Mouse (Mus musculus) fat pad, adult 2 months (tissue): ENCODE results near the gene Hoxb8.

Experiments used
- DNase-seq: peaks from one replicate; pipeline ENCODE4 v3.0.0-alpha.2; 2011; ENCODE audit warnings: low read depth, low spot score; ENCODE audit errors: extremely low read depth

Hoxb8 gene

DNA sequence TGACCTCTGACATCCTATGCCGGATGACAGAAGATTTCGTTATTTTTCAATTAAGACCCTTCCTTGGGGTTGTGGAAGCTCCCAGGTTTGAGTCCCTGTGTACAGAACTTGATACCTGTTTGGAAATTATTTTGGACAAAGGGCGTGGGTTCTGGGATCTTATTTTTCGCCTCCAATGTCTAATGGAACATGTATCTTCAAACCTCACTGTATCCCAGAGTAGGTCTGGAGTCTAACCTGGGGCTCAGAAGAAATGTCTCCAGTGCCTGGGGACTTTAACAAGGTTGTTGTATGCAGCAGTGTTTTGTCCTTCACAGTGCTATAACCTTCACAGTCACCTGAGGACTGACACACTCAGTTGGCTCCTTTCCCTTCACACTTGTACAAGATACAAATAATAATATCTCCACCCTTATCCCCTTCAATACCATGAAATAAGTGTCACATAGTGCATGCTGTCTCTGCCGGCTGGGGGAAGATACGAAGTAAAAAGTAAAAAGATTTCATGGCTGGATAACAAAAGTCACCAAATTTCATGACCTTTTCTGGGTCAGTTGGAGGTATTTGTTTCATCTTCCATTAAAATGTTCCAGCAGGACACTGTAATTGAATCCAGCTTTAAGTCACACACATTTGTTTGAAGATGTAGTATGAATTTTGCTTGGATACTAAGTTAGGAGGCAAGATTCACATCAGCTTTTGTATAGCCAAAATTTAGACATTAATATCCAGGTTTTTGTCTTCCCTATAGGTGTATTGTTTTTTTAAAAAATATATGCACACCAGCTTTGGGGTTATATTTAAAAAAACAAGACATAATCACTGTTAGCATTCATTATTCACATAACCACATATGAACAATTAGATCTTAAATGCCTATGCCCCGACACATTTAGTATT, 14.4 kb upstream of the Hoxb8 start:
- DNase-seq: no peak

DNA sequence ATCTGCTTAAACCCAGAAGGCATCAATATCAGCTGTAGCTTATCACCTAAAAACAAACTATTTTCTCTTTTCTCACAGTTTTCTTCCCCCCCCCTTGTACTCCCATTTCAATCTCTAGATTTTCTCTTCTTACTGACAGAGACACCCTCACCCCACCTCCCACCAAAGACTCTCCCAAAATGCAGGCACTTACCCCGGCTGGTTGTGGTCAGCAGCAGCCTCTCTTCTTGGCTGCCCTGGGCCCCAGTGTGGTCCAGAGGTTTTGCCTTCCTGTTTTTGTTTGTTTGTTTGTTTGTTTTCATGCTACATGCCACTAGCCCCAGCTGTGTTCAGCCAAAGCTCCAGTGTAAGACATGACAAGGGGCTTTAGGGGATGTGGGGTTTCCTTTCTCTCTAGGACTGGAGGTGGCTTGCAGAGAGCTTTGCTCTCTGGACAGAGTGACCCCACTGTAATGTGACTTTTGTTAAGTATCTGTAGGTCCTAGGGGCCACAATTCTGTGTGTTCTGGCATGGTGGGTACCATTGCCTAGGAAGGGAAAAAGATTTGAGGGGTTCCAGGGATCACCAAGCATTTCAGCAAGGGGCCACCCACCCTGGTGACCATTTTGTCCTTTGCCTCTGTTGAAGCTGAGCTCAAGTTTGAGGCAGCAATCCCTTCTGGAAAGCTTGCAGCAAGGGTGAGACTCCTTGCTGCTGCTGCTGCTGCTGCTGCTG, 13.5 kb upstream of the Hoxb8 start:
- DNase-seq: no peak

DNA sequence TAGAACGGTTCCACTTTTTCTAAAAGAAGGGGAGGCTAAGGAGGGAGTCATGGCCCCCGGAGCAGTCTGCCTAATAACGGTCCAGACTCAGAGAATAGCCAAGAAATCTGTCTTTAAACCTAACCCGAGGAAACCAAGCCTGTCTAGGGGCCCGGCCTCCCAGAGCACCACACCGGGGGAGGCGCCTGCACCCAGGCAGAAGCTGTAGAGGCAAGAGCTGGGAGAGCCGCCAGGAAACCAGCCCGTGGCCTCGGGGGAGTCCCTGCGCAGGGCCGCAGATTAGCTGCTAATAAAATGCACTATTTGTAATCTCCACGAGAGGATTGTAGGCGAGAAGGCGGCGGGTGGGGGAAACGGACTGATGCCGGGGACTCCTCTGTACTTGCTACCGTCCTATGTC, 11.8 kb upstream of the Hoxb8 start:
- no peak for DNase-seq

DNA sequence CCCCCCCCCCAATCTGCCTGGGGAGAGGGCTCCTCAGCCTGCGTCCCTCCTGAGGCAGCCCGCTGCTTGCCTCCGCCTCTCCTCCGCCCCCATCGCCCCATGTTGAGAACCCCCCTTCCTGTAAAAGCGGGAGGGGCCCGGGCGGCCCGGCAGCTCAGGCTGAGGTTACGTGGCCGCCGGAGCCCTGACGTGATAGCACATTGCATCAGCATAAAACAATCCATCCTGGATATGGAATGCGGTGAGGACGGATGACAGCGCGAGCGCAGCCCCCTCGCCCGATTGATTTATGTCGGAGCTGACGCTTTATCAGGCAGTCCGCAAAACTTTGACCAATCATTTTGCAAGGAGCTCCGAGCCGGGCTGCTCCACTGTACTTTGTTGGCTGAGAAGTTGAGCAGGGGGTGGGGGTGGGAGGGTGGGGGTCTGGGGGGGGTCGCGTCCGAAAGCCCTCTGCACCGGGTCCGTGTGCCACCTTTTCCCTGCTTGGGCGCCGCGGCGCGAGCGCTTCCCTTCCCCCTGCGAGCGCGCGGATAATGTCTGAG, 10.6 kb upstream of the Hoxb8 start, which contains the start of gene Hoxb9:
Gene Hoxb9, plus strand, starts transcription at position 462 of the 545 bp plus-strand sequence.
- no peak for DNase-seq

DNA sequence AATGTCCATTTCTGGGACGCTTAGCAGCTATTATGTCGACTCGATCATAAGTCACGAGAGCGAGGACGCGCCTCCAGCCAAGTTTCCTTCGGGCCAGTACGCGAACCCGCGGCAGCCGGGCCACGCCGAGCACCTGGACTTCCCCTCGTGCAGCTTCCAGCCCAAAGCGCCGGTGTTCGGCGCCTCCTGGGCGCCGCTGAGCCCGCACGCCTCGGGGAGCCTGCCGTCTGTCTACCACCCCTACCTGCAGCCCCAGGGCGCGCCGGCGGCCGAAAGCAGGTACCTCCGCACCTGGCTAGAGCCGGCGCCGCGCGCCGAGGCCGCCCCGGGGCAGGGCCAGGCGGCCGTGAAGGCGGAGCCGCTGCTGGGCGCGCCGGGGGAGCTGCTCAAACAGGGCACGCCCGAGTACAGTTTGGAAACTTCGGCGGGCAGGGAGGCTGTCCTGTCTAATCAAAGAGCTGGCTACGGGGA, 10.1 kb upstream of the Hoxb8 start:
- no peak for DNase-seq

DNA sequence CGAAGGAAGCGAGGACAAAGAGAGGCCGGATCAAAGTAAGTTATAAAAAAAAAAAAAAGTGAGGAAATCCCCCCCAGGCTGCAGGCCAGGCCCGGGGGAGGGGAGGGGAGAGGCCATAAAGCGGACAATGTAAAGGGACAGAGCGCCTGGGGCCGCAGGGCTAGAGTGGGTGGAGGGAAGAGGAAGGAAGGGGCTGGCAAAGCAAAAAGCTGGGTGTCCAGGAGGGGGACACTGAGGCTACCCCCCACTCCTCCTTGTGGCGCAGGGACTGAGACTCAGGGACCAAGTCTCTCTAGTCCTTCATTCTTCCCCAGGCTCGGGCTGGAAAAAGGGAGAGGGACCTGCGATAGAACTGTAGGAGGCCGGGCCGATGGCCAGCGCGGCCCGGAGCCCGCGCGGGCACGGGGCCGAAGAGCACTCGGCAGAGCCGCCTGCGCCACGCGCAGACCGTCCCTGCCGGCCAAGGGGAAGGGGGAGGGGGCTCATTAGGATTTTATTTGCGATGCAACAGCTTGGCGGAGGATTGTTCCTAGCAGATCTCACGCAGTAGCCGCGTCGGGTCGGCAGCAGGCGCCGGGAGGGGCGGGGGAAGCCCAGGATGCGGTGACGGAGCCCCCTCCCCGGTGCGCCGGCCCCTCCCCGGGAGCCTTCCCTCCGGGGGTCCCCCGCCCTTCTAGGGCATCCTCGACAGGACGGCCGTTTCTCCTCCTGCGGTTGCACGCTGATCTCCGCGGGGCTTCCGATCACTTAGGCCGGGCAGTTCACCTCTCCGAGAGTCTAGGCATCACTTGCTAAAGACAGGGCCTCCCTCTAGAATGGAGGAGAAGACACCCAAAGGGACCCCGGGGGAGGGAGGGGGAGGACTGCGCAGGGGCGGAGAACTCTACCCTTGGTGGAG, 9.4 kb upstream of the Hoxb8 start:
- no peak for DNase-seq

DNA sequence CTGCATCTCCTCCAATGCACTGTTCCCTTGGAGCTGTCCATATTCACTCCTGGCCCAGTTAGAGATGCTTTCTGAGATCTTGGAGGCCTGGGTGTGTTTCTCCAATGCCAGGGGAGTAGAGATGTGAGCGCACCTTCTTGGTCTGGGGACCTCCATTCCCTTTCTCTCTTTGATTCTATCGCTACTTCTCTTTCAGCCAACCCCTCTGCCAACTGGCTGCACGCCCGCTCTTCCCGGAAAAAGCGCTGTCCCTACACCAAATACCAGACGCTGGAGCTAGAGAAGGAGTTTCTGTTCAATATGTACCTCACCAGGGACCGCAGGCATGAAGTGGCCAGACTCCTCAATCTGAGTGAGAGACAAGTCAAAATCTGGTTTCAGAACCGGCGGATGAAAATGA, 7.3 kb upstream of the Hoxb8 start:
- DNase-seq: no peak

DNA sequence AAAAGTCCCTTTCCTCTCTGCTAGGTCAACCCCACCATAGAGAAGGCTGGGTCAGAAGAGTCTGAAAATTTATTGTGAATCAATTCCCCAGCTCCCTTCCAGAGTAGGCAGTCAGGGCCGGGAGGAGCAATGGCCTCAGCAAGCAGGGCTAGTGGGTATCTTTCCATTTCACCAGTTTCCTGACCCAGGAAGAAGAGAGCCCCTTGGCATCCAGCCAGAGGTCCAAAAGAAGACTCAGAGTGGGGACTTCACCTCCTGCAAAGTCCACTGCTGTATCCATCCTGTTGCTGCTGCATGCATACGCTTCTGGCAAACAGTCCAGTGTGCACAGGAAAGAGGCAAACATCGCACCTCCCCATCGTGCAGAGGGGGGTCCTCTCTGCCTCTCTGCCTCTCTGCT, 5.8 kb upstream of the Hoxb8 start:
- no peak for DNase-seq

DNA sequence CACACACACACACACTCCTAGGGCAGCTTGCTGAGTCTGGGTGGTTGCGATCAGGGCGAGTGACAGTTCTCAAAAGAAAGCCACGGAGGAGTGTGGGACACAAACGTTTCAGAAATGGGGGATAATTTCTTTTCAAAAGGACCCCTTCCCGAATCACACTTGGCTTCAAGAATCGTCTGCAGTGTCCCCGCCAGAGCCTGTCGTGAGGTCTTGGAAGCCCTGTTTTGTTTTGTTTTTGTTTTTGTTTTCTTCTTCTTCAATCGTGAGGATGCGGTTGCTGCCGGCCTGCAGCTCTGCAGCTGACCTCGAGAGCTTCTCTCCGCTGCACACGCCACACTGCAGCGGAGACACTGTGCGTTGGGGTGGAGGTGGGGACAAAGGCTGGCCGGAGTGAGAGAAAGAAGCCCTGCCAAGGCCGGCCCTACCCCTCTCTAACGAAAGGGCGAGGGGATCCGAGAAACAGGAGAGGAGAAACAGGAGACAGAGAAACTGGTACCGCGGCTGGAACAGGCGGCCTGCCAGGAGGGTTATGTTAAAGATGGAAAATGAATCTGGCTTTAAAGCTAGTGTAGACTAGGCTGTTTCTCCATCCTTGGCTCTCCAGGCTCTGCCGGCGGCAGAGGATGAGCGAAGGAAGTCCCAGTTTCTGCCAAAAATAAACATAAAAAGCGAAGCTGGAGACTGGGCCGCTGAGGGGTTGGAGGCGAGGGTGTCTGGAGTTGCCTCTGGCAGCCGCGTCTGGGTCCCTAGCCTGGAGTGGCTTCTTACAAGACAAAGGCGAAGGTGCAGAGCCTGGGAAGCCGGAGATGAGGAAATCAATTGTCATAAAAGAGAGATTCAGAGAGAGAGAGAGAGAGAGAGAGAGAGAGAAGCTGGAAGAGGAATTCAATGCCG, 4.3 kb upstream of the Hoxb8 start:
- DNase-seq: no peak

DNA sequence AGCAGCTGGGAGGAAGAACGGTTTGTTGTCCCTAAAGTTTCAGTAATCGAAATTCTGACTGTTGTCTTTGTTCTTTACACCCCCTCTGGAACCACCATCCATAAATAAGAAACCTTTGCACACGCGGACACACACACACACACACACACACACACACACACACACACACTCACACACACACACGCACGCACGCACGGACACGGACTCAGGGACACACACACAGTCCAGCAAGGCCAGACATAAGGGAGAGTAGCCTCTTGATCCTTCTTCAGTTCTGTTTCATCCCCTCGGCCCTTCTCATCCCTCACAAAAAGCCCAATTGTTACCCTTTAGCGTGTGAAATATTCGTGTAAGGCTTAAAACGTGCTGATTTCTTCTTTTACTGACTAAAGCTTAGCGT, 3.4 kb upstream of the Hoxb8 start:
- no peak for DNase-seq

DNA sequence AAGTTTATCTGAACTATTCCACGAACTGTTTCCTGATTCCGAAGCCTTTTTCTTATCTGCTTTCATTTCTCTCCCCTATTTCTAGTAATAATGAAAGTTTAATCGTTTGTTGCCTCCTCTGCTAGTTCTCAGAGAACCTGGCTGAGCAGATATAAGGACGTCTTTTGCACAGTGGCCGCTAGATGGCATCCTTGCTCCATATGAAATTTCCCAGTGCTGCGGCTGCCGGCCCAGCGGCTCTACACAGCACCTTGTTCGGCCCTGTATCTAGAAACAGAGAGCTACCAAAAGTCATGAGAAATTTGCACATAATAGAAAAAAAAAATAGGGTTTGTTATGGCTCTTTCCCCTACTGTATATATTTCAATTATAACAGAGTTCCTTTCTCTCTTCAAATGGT, 2.9 kb upstream of the Hoxb8 start:
- peak; percentile 1 for DNase-seq

DNA sequence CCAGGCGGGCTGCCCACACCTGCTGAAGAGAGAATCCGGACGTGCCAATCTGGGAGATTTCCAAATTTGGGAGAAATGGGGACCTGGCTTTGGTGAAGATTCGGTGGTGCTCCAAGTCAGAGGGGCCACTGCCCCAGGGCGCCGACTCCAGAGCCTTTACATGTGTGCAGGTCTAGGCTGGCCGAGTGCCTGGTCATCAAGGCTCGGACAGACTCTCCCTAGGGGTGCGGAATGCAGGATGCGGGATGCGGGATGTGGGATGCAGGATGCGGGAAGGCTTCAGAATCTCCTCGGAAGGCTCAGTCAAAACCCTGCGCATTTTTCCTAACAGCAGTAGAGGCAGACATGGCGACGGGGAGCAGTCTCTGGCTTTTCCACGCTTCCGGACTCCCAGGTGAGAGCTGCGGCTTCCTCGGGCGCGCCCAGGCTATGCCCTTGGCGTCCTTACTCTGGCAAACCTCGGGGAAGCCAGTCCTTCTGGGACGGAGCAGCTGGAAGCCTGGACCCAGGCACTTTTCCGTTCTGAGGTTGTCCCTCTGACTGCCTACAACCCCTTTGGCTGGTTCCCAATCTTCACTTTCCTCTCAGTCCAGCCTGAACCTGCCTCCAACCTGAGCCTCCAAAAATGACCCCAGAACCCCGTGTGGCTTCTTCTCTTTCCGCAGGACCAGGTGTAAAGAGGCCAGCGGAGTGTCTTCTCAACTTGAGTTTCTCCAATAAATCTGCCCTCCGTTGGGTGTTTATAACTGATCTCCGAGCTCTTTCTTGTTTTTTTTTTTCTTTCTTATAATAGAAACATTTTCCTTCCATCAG, 2.1 kb upstream of the Hoxb8 start:
- no peak for DNase-seq

DNA sequence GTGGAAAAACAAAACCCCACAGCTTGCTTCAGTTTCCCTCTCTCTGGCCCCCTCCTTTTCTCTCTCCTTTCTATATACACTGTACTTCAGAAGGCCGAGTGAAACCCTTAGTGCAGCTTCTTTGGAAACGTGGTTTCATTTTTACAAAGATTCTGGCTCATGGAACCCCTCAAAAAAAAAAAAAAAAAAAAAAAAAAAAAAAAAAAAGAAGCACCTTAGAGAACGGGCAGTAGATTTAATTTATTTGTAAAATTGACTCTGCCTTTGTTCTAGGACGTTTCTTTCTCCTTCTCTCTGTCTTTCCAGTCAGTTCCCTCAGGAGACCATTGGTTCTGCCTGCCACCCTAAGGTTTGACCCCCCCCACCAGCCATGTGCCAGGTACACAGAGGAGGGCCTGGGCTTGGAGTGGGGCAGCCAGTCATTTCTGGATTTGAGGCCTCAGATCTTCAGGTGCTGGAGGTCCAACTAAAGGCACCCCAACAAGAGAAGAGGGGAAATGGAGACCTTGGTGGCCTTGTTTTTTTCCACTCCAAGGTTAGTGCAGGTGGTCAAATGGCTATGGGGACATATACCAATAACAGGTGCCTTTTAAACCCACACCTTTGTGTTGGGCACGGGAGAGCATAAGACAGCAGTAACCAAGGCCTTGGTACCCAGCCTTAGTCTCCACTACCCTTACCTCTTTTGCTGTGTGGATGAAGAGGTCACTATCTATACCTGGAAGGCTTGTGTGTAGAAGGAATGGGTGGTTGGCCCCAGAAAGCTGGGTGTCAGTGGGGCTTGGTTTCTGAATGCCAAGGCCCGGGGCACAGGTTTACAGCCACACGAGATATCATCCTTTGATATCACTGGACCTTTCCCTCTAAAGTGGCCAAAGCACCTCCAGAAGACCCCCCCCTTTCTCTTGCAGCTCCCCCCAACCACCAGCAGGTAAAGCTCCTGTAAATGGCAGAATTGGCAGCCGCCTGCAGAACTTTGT, 1.0 kb upstream of the Hoxb8 start:
- no peak for DNase-seq

DNA sequence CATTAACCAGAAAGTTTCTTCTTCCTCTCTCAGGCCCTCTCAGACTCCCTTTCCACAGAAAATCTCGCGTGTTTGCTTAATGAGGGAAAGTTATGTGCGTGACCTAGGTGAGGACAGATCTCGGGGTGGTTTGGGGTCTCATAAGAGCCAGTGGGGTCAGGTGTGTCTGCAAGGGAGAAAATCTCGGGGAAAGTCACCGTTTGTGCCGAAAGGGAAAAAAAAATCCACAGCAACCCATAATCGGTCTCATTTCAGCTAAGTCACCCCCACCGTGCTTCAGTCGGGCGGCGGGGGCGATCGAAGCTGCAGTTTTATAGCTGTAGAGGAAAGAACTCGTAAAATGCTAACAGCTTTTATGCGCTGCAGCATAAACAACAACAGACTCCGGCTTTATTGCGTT, 309 bp upstream of the Hoxb8 start:
- no peak for DNase-seq

DNA sequence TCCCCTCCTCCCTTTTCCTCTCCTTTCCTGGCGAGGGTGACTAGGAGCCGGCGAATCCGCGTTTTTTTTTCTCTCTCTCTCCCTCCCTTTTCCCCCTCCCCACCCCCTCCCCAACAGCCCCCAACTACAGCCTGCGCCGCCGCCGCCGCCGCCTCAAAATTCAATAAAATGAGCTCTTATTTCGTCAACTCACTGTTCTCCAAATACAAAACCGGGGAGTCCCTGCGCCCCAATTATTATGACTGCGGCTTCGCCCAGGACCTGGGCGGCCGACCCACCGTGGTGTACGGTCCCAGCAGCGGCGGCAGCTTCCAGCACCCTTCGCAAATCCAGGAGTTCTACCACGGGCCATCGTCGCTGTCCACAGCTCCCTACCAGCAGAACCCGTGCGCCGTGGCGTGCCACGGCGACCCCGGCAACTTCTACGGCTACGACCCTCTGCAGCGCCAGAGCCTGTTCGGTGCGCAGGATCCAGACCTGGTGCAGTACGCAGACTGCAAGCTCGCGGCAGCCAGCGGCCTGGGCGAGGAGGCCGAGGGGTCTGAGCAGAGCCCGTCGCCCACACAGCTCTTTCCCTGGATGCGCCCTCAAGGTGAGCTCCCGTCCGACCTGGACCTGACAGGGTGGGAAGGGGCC, 1.2 kb downstream of the Hoxb8 start:
- no peak for DNase-seq

DNA sequence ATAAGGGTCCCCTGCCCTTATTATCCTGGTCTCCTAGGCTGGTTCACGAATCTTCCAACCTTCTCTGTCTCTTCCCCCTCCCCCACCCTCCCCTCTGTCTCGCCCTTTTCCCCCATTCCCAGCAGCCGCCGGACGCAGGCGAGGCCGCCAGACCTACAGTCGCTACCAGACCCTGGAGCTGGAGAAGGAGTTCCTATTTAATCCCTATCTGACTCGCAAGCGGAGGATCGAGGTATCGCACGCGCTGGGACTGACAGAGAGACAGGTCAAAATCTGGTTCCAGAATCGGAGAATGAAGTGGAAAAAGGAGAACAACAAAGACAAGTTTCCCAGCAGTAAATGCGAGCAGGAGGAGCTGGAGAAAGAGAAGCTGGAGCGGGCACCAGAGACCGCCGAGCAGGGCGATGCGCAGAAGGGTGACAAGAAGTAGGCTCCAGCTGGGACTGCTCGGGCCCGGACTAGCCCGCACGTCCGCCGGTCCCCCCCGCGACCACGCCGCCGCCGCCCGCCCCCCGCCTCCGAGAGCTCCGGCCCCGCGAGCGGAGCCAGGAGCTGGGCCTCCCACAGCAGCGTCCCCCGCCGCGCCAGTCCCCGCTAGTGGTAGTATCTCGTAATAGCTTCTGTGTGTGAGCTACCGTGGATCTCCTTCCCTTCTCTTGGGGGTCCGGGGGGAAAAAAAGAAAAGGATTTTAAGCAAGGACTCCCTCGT, 2.5 kb downstream of the Hoxb8 start:
- no peak for DNase-seq
